Comparison of ENCODE assay signal across 8 mouse cellular contexts in genomic region chr9:55149499-55150278, GRCm38 (mm10). TPM values are rescaled to one million over a fixed set of nuclear protein-coding genes. Genes with fewer than 3 reads are reported as not detected.
DNase-seq lines count a peak whose midpoint lies in the region; ATAC-seq and TF ChIP-seq lines count a peak whose summit lies in the region.

No protein-coding gene starts in this region.

- DNase-seq in NIH3T3 (ENCODE audit: low read depth) = peak; percentile 59
- peak; percentile 72 to 78 for DNase-seq in cerebellum, adult 2 months
- peak; percentile 43 for DNase-seq in forelimb bud, embryonic 11.5 days (ENCODE audit: low read depth, low spot score)
- peak; percentile 25 to 48 for DNase-seq in layer of hippocampus, postnatal 25 days (ENCODE audit: extremely low spot score in 1 of 2, low spot score in 1 of 2)
- DNase-seq in lung, postnatal 4 days = peak; percentile 72
- DNase-seq in retina, postnatal 1 day = peak; percentile 71
- DNase-seq in thymus, postnatal 36 days = peak; percentile 56 to 59

- H3K9me3 ChIP-seq in hindbrain, embryonic 12.5 days (replicated peaks) = no peaks in the 10 kb centered on the region

- no peaks in the 10 kb centered on the region for H3K36me3 ChIP-seq in hindbrain, embryonic 12.5 days

- under 1% methylated on average over 92 of the region's 93 CpGs for whole genome bisulfite sequencing in cerebellum, adult 2 months
- under 1% methylated on average over 69 of the region's 93 CpGs for WGBS in hindbrain, embryonic 12.5 days

- peak; percentile 78 for ATAC-seq in hindbrain, embryonic 12.5 days (ENCODE audit: low FRiP score)

- peak overlapping the region; percentile 85 for H3K4me3 ChIP-seq in cerebellum, adult 2 months (replicated peaks; ENCODE audit: insufficient read depth, low read depth, low read length)
- peak overlapping the region; percentile 94 for H3K4me3 ChIP-seq in hindbrain, embryonic 12.5 days

- TF ChIP-seq POLR2A in cerebellum, adult 2 months (IDR thresholded peaks at IDR 0.05; ENCODE audit: borderline replicate concordance, insufficient read depth, low read length) = no peak; the same call in 1 of the 2 replicates

- peak overlapping the region; percentile 93 for H3K9ac ChIP-seq in hindbrain, embryonic 12.5 days

- peak overlapping the region; percentile 91 for H3K27ac ChIP-seq in cerebellum, adult 2 months (ENCODE audit: insufficient read depth, low read length)
- peak overlapping the region; percentile 90 for H3K27ac ChIP-seq in hindbrain, embryonic 12.5 days

- H3K27me3 ChIP-seq in cerebellum, adult 2 months (ENCODE audit: control insufficient read depth, insufficient read depth, low read length) = no peaks in the 10 kb centered on the region; the same call in 1 of the 2 replicates
- H3K27me3 ChIP-seq in hindbrain, embryonic 12.5 days = no peaks in the 10 kb centered on the region; the same call in 1 of the 2 replicates

- H3K4me2 ChIP-seq in hindbrain, embryonic 12.5 days (replicated peaks) = peak overlapping the region; percentile 92

- H3K4me1 ChIP-seq in cerebellum, adult 2 months (ENCODE audit: control insufficient read depth, insufficient read depth, low read length) = peaks cover 10% of the 10 kb centered on the region; the same call in 1 of the 2 replicates
- H3K4me1 ChIP-seq in hindbrain, embryonic 12.5 days = peaks cover 27% of the 10 kb centered on the region

- TF ChIP-seq CTCF in cerebellum, adult 2 months (IDR thresholded peaks at IDR 0.05; ENCODE audit: borderline replicate concordance, insufficient read depth, low read depth, low read length) = no peak

RNA-seq across cellular contexts. Expression of gene Ube2q2, which starts 1.0 kb away (rescaled TPM):
- polyA plus RNA-seq in cerebellum, adult 2 months (2012; rRNA removed) = 54.5 and 54.9 TPM in 2 replicates
- 53.4 and 54.2 TPM in 2 replicates for polyA plus RNA-seq in hindbrain, embryonic 12.5 days (2016; fragmentation: Nextera tagmentation; extraction: Ambion mirVana)
- total RNA-seq in layer of hippocampus, postnatal 25 days (2021) = 10 to 100 TPM; 56.0 to 57.2 TPM

RNA-seq across cellular contexts. Expression of gene Fbxo22, which starts 59.0 kb away (rescaled TPM):
- polyA plus RNA-seq in cerebellum, adult 2 months (2012; rRNA removed) = 42.9 and 45.3 TPM in 2 replicates
- polyA plus RNA-seq in hindbrain, embryonic 12.5 days (2016; fragmentation: Nextera tagmentation; extraction: Ambion mirVana) = 85.5 and 86.8 TPM in 2 replicates
- 10 to 100 TPM; 32.2 to 37.4 TPM for total RNA-seq in layer of hippocampus, postnatal 25 days (2021)

Comparison
In these comparisons a context has a peak if more than half of its experiments do, and no peak if none do; other contexts are left out.
1. Peak in every context shown above with its lines: DNase-seq, ATAC-seq, H3K4me3 ChIP-seq and H3K27ac ChIP-seq.